Mouse (Mus musculus): Measurements from ENCODE around the gene Hoxa2. TPM values are rescaled to one million over a fixed set of nuclear protein-coding genes. Genes with fewer than 3 reads are reported as not detected.

The Hoxa2 gene
- not detected in 4 replicates for total RNA-seq (2023; ENCODE audit: inconsistent age)

GRCm38 (mm10) chr6:52164626-52165440 lies at the start of gene Hoxa2:
Gene Hoxa2, minus strand, starts transcription at chr6:52164831.

GRCm38 (mm10) chr6:52213119-52213986 lies 48.7 kb upstream of the Hoxa2 start, which contains the start of the genes Hoxa3 and Gm28308:
Gene Hoxa3, minus strand, starts transcription at chr6:52213336.
Gene Gm28308, minus strand, starts transcription at chr6:52213339.

GRCm38 (mm10) chr6:52208072-52208867 lies 43.6 kb upstream of the Hoxa2 start, which contains the start of gene Hoxa6:
Gene Hoxa6, minus strand, starts transcription at chr6:52208722.

GRCm38 (mm10) chr6:52204050-52204752 lies 39.6 kb upstream of the Hoxa2 start, which contains the start of gene Hoxa5:
Gene Hoxa5, minus strand, starts transcription at chr6:52204587.

GRCm38 (mm10) chr6:52190906-52191810 lies 26.5 kb upstream of the Hoxa2 start, which contains the start of gene Hoxa4:
Gene Hoxa4, minus strand, starts transcription at chr6:52191753.

GRCm38 (mm10) chr6:52177061-52177735 lies 12.6 kb upstream of the Hoxa2 start, which contains the start of gene 5730596B20Rik:
Gene 5730596B20Rik, plus strand, starts transcription at chr6:52177498.

GRCm38 (mm10) chr6:52158276-52159051 lies 6.2 kb downstream of the Hoxa2 start, which contains the start of gene Hoxa1:
Gene Hoxa1, minus strand, starts transcription at chr6:52158317.

Other genes with a start within 250 kb of the Hoxa2 start
- gene Skap2, start 152.3 kb downstream of the Hoxa2 start, total RNA-seq (2023; ENCODE audit: inconsistent age): 40.7 to 48.9 TPM (median 44.1 TPM) in 4 replicates
- not detected in 4 replicates for gene Hoxa1, start 6.5 kb downstream of the Hoxa2 start, total RNA-seq (2023; ENCODE audit: inconsistent age)
- not detected in 4 replicates for gene 5730596B20Rik, start 12.7 kb upstream of the Hoxa2 start, total RNA-seq (2023; ENCODE audit: inconsistent age)
- not detected in 4 replicates for gene Hoxa4, start 26.9 kb upstream of the Hoxa2 start, total RNA-seq (2023; ENCODE audit: inconsistent age)
- not detected in 4 replicates for gene Hoxa5, start 39.8 kb upstream of the Hoxa2 start, total RNA-seq (2023; ENCODE audit: inconsistent age)
- 0.64 TPM in 1 of 4 replicates, not detected in the others for gene Hoxa6, start 43.9 kb upstream of the Hoxa2 start, total RNA-seq (2023; ENCODE audit: inconsistent age)
- 0.18 TPM in 1 of 4 replicates, not detected in the others for gene Hoxa3, start 48.5 kb upstream of the Hoxa2 start, total RNA-seq (2023; ENCODE audit: inconsistent age)
- not detected in 4 replicates for gene Gm28308, start 48.5 kb upstream of the Hoxa2 start, total RNA-seq (2023; ENCODE audit: inconsistent age)
- gene Hoxa7, start 57.0 kb upstream of the Hoxa2 start, total RNA-seq (2023; ENCODE audit: inconsistent age): not detected in 4 replicates
- not detected in 4 replicates for gene Hoxa9, start 66.3 kb upstream of the Hoxa2 start, total RNA-seq (2023; ENCODE audit: inconsistent age)
- not detected in 4 replicates for gene Hoxa10, start 76.0 kb upstream of the Hoxa2 start, total RNA-seq (2023; ENCODE audit: inconsistent age)
- gene Hoxa11, start 81.0 kb upstream of the Hoxa2 start, total RNA-seq (2023; ENCODE audit: inconsistent age): not detected in 4 replicates
- gene Hoxa13, start 96.0 kb upstream of the Hoxa2 start, total RNA-seq (2023; ENCODE audit: inconsistent age): not detected in 4 replicates
- not detected in 4 replicates for gene Evx1, start 148.7 kb upstream of the Hoxa2 start, total RNA-seq (2023; ENCODE audit: inconsistent age)

All from B cell, adult (primary cell).